Mouse (Mus musculus): ENCODE results near the gene Sec63. TPM values are rescaled to one million over a fixed set of nuclear protein-coding genes. Genes with fewer than 3 reads are reported as not detected.

Gene Sec63
- polyA plus RNA-seq, 1 experiment from 2014 or later: 32.5 TPM

GRCm38 (mm10) chr10:42751813-42752212 is 9.5 kb upstream of the Sec63 start:
- H3K9me3 ChIP-seq (ENCODE audit: control insufficient read depth, low read length): no peaks in the 10 kb centered on the region
- no peaks in the 10 kb centered on the region for H3K36me3 ChIP-seq (ENCODE audit: control insufficient read depth, insufficient read depth, low read length)
- H3K4me2 ChIP-seq (ENCODE audit: low read depth, low read length, severe bottlenecking): no peak overlapping the region
- no peak overlapping the region for H3K4me3 ChIP-seq (ENCODE audit: low read depth, low read length)
- H3K4me1 ChIP-seq (replicated peaks; ENCODE audit: control insufficient read depth, insufficient read depth, low read length): no peaks in the 10 kb centered on the region
- H3K9ac ChIP-seq (ENCODE audit: low read length): no peak overlapping the region
- 86% methylated on average over 10 of the region's 10 CpGs for WGBS
- DNase-seq (ENCODE audit: low spot score) (no peak), ATAC-seq (replicated peaks; ENCODE audit: low FRiP score) (no peak)
- no peaks in the 10 kb centered on the region for H3K27me3 ChIP-seq (ENCODE audit: control insufficient read depth, insufficient read depth, low read length)
- H3K27ac ChIP-seq (ENCODE audit: low read depth, low read length): no peak overlapping the region

- DNase-seq (ENCODE audit: low spot score) (no peak), ATAC-seq (replicated peaks; ENCODE audit: low FRiP score) (no peak)
- H3K4me3 ChIP-seq (ENCODE audit: low read depth, low read length): no peak overlapping the region
- no peaks in the 10 kb centered on the region for H3K36me3 ChIP-seq (ENCODE audit: control insufficient read depth, insufficient read depth, low read length)
- no peak overlapping the region for H3K9ac ChIP-seq (ENCODE audit: low read length)
- no peaks in the 10 kb centered on the region for H3K4me1 ChIP-seq (replicated peaks; ENCODE audit: control insufficient read depth, insufficient read depth, low read length)
- H3K27me3 ChIP-seq (ENCODE audit: control insufficient read depth, insufficient read depth, low read length): no peaks in the 10 kb centered on the region
- H3K9me3 ChIP-seq (ENCODE audit: control insufficient read depth, low read length): no peaks in the 10 kb centered on the region
- H3K27ac ChIP-seq (ENCODE audit: low read depth, low read length): no peak overlapping the region
- WGBS: 84% methylated on average over 2 of the region's 2 CpGs
- H3K4me2 ChIP-seq (ENCODE audit: low read depth, low read length, severe bottlenecking): no peak overlapping the region
Measured at GRCm38 (mm10) chr10:42754341-42754740, 7.0 kb upstream of the Sec63 start.

- 89% methylated on average over 4 of the region's 4 CpGs for WGBS
Measured at GRCm38 (mm10) chr10:42759741-42760140, 1.6 kb upstream of the Sec63 start.

GRCm38 (mm10) chr10:42760329-42760728 is 967 bp upstream of the Sec63 start:
- Histone ChIP-seq H3K9ac (ENCODE audit: low read length) (no peak overlapping the region), H3K9me3 (ENCODE audit: control insufficient read depth, low read length) (no peaks in the 10 kb centered on the region), H3K27ac (ENCODE audit: low read depth, low read length) (no peak overlapping the region), H3K4me2 (ENCODE audit: low read depth, low read length, severe bottlenecking) (no peak overlapping the region), H3K4me3 (ENCODE audit: low read depth, low read length) (no peak overlapping the region), H3K4me1 (replicated peaks; ENCODE audit: control insufficient read depth, insufficient read depth, low read length) (peaks cover 5% of the 10 kb centered on the region; the same call in 1 of the 2 replicates), H3K36me3 (ENCODE audit: control insufficient read depth, insufficient read depth, low read length) (no peaks in the 10 kb centered on the region), H3K27me3 (ENCODE audit: control insufficient read depth, insufficient read depth, low read length) (no peaks in the 10 kb centered on the region)
- ATAC-seq (replicated peaks; ENCODE audit: low FRiP score) (no peak), DNase-seq (ENCODE audit: low spot score) (peak; percentile 53)
- WGBS: 56% methylated on average over 8 of the region's 8 CpGs

More at GRCm38 (mm10) chr10:42759741-42760140, 1.6 kb upstream of the Sec63 start:
- Histone ChIP-seq H3K9me3 (ENCODE audit: control insufficient read depth, low read length) (no peaks in the 10 kb centered on the region), H3K4me2 (ENCODE audit: low read depth, low read length, severe bottlenecking) (no peak overlapping the region), H3K4me1 (replicated peaks; ENCODE audit: control insufficient read depth, insufficient read depth, low read length) (peaks cover 5% of the 10 kb centered on the region; the same call in 1 of the 2 replicates), H3K36me3 (ENCODE audit: control insufficient read depth, insufficient read depth, low read length) (no peaks in the 10 kb centered on the region), H3K9ac (ENCODE audit: low read length) (no peak overlapping the region), H3K27ac (ENCODE audit: low read depth, low read length) (no peak overlapping the region), H3K4me3 (ENCODE audit: low read depth, low read length) (no peak overlapping the region), H3K27me3 (ENCODE audit: control insufficient read depth, insufficient read depth, low read length) (no peaks in the 10 kb centered on the region)
- no peak for DNase-seq (ENCODE audit: low spot score)
- ATAC-seq (replicated peaks; ENCODE audit: low FRiP score): no peak

GRCm38 (mm10) chr10:42761901-42762669 is 789 bp downstream of the Sec63 start:
- Histone ChIP-seq H3K36me3 (ENCODE audit: control insufficient read depth, insufficient read depth, low read length) (no peaks in the 10 kb centered on the region), H3K4me3 (ENCODE audit: low read depth, low read length) (peak overlapping the region; percentile 98), H3K4me1 (replicated peaks; ENCODE audit: control insufficient read depth, insufficient read depth, low read length) (peaks cover 5% of the 10 kb centered on the region; the same call in 1 of the 2 replicates), H3K9ac (ENCODE audit: low read length) (peak overlapping the region; percentile 98), H3K27me3 (ENCODE audit: control insufficient read depth, insufficient read depth, low read length) (no peaks in the 10 kb centered on the region), H3K27ac (ENCODE audit: low read depth, low read length) (peak overlapping the region; percentile 82), H3K4me2 (ENCODE audit: low read depth, low read length, severe bottlenecking) (peak overlapping the region; percentile 80), H3K9me3 (ENCODE audit: control insufficient read depth, low read length) (no peaks in the 10 kb centered on the region)
- WGBS: 0% methylated on average over 66 of the region's 66 CpGs
- DNase-seq (ENCODE audit: low spot score): peak; percentile 80
- peak; percentile 77; the same call in 1 of the 2 replicates for ATAC-seq (replicated peaks; ENCODE audit: low FRiP score)

- Histone ChIP-seq H3K9me3 (ENCODE audit: control insufficient read depth, low read length) (no peaks in the 10 kb centered on the region), H3K9ac (ENCODE audit: low read length) (peak overlapping the region; percentile 98), H3K4me1 (replicated peaks; ENCODE audit: control insufficient read depth, insufficient read depth, low read length) (peaks cover 5% of the 10 kb centered on the region; the same call in 1 of the 2 replicates), H3K27me3 (ENCODE audit: control insufficient read depth, insufficient read depth, low read length) (no peaks in the 10 kb centered on the region), H3K36me3 (ENCODE audit: control insufficient read depth, insufficient read depth, low read length) (no peaks in the 10 kb centered on the region), H3K4me3 (ENCODE audit: low read depth, low read length) (peak overlapping the region; percentile 98), H3K4me2 (ENCODE audit: low read depth, low read length, severe bottlenecking) (peak overlapping the region; percentile 80), H3K27ac (ENCODE audit: low read depth, low read length) (peak overlapping the region; percentile 82; the same call in 1 of the 2 replicates)
- ATAC-seq (replicated peaks; ENCODE audit: low FRiP score): no peak
- WGBS: 2% methylated on average over 6 of the region's 6 CpGs
- DNase-seq (ENCODE audit: low spot score): no peak
Measured at GRCm38 (mm10) chr10:42762670-42763058, 1.4 kb downstream of the Sec63 start.

GRCm38 (mm10) chr10:42763246-42763645 is 1.9 kb downstream of the Sec63 start:
- H3K9ac ChIP-seq (ENCODE audit: low read length): peak overlapping the region; percentile 98; the same call in 1 of the 2 replicates
- no peaks in the 10 kb centered on the region for H3K27me3 ChIP-seq (ENCODE audit: control insufficient read depth, insufficient read depth, low read length)
- no peak overlapping the region for H3K27ac ChIP-seq (ENCODE audit: low read depth, low read length)
- no peaks in the 10 kb centered on the region for H3K36me3 ChIP-seq (ENCODE audit: control insufficient read depth, insufficient read depth, low read length)
- peak overlapping the region; percentile 98 for H3K4me3 ChIP-seq (ENCODE audit: low read depth, low read length)
- H3K4me2 ChIP-seq (ENCODE audit: low read depth, low read length, severe bottlenecking): peak overlapping the region; percentile 80
- WGBS: 47% methylated on average over 4 of the region's 4 CpGs
- no peaks in the 10 kb centered on the region for H3K9me3 ChIP-seq (ENCODE audit: control insufficient read depth, low read length)
- peaks cover 5% of the 10 kb centered on the region; the same call in 1 of the 2 replicates for H3K4me1 ChIP-seq (replicated peaks; ENCODE audit: control insufficient read depth, insufficient read depth, low read length)
- no peak for ATAC-seq (replicated peaks; ENCODE audit: low FRiP score)
- DNase-seq (ENCODE audit: low spot score): no peak

- H3K4me3 ChIP-seq (ENCODE audit: low read depth, low read length): no peak overlapping the region
- no peaks in the 10 kb centered on the region for H3K36me3 ChIP-seq (ENCODE audit: control insufficient read depth, insufficient read depth, low read length)
- ATAC-seq (replicated peaks; ENCODE audit: low FRiP score) (no peak), DNase-seq (ENCODE audit: low spot score) (no peak)
- H3K27me3 ChIP-seq (ENCODE audit: control insufficient read depth, insufficient read depth, low read length): no peaks in the 10 kb centered on the region
- H3K27ac ChIP-seq (ENCODE audit: low read depth, low read length): no peak overlapping the region
- peaks cover 5% of the 10 kb centered on the region; the same call in 1 of the 2 replicates for H3K4me1 ChIP-seq (replicated peaks; ENCODE audit: control insufficient read depth, insufficient read depth, low read length)
- H3K4me2 ChIP-seq (ENCODE audit: low read depth, low read length, severe bottlenecking): no peak overlapping the region
- no peaks in the 10 kb centered on the region for H3K9me3 ChIP-seq (ENCODE audit: control insufficient read depth, low read length)
- no peak overlapping the region for H3K9ac ChIP-seq (ENCODE audit: low read length)
Measured at GRCm38 (mm10) chr10:42765344-42765743, 4.0 kb downstream of the Sec63 start.

GRCm38 (mm10) chr10:42775450-42775849 is 14.2 kb downstream of the Sec63 start:
- Histone ChIP-seq H3K4me1 (replicated peaks; ENCODE audit: control insufficient read depth, insufficient read depth, low read length) (no peaks in the 10 kb centered on the region), H3K9me3 (ENCODE audit: control insufficient read depth, low read length) (no peaks in the 10 kb centered on the region), H3K27me3 (ENCODE audit: control insufficient read depth, insufficient read depth, low read length) (no peaks in the 10 kb centered on the region), H3K9ac (ENCODE audit: low read length) (no peak overlapping the region), H3K4me2 (ENCODE audit: low read depth, low read length, severe bottlenecking) (no peak overlapping the region), H3K36me3 (ENCODE audit: control insufficient read depth, insufficient read depth, low read length) (no peaks in the 10 kb centered on the region), H3K4me3 (ENCODE audit: low read depth, low read length) (no peak overlapping the region), H3K27ac (ENCODE audit: low read depth, low read length) (no peak overlapping the region)
- no peak for ATAC-seq (replicated peaks; ENCODE audit: low FRiP score)
- no peak for DNase-seq (ENCODE audit: low spot score)
- 96% methylated on average over 3 of the region's 3 CpGs for WGBS

Measured in forebrain, embryonic 11.5 days (tissue).